Mouse (Mus musculus): ENCODE results near the gene Rab3d.

Rab3d gene

DNA sequence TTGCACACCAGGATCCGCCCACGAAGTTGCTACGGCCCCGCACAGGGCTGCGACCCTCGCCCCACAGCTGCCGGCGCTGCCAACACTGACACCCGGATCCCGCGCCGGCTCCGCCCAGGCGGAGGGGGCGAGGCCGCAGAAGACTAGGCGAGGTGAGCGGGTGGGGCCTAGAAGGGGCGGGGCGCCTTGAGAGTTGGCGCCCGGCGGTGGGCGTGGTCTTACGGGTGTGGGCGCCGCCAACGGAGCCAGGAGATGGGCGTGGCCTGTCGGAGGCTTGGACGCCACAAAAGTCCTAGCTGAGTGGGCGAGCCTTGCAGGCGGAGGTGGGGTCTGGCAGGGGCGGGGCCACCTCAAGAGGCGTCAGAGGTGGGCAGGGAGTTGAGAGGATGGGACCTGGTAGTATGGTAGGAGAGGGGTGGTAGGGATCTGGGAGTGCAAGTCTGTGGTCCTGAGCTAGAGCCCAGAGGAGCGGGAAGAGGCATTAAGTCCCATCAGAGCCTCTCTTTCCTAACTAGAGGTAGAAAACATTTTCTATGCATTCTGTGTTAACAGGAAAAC is at the start of gene Rab3d:
TSS of gene Rab3d (minus strand) at position 158 of the 558 bp plus-strand sequence.
- DNase-seq (ENCODE audit: low spot score) = peak; percentile 95

DNA sequence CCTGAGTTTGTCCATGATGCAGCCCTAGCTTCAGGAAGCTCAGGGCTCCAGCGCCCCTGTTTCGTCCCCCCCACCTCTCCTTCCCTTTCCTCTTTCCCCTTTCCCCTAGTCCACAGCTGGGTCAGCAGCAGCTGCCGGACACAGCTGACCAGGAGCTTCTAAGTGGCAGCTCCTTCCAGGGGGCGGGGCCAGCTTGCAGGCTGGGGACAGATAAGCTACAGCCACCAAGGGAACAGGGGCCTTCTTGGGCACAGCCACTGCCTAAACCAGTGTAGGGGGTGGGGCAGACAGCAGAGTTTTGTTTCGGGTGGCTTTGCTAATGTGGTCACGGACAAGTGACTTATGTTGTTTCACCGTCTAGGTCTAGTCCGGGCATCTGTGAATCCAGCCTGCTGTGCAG is 45.4 kb upstream of the Rab3d start, which contains the start of gene Epor:
TSS of gene Epor (minus strand) at position 90 of the 400 bp plus-strand sequence.
- DNase-seq (ENCODE audit: low spot score) = no peak

DNA sequence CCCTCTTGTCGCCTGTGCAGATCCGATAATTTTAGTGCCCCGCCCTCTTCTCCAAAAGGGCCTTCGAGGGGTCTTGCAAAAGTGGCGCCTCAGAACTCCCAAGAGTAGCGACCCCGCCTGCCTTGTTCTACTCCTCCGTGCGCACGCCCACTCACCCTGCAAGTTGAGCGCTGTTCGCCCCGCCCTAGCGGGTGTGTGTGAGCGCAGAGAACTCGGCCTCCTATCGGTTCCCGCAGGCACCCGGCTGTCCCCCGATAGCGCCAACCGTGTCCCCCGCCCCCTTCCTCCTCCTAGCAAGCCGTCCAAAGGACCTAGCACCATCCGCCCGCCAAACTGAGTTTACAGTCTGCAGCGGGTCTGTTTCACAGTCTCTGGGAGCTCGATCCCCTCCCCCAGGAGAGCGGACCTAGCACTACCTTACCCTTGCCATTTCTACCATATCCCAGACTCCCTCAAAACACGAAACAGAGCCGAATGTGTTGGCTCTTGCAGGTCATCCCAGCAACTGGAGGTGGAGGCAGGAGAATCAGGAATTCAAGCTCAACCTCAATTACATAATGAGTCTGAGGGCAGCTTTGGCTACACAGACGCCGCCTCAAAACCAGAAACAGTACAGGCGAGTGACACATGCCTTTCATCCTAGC is 44.5 kb upstream of the Rab3d start:
- DNase-seq (ENCODE audit: low spot score) = peak; percentile 32

DNA sequence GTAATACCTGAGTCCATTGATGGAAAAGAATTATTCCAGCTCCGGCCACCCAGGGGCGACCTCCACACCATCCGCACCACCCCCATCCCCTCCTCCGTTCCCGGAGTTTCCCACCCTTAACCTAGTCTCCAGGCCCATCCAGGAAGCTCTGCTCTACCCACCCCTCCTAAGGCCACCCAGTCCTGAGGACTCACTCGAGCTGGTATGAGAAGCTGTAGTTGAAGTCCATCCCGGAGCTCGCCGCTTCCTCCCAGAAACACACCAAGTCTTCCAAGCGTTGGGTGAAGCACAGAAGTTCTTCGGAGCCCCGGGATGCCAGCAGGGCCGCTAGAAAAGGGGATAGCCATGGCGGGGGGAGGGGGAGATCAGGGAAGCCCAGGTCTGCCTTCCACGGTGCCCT is 44.0 kb upstream of the Rab3d start:
- DNase-seq (ENCODE audit: low spot score) = no peak

DNA sequence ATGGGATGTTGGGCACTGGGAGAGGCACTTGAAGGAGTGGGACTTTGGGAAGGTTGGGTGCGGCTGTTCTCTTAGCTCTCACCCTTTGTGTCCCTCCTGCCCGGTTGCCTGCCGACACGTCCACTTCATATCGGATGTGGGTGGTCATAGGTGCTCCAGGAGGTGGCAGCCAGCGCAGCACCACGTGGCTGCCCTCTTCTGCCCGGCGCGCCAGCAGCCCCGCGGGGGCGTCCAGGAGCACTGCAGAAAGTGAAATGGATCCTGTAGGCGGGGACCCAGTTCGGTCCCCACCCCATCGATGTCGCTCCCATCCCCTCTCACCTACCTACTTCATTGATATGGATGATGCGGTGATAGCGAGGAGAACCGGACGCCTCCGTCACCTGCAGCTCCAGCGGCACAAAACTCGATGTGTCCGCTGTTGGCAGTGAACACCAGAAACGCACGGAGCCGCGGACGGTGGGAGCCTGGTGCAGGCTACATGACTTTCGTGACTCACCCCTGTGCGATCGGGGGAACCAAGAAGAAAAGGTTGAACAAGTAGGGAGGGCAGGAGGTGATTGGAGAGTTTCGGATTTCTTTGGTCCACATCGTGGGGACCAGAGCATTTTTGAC is 43.5 kb upstream of the Rab3d start:
- no peak for DNase-seq (ENCODE audit: low spot score)

DNA sequence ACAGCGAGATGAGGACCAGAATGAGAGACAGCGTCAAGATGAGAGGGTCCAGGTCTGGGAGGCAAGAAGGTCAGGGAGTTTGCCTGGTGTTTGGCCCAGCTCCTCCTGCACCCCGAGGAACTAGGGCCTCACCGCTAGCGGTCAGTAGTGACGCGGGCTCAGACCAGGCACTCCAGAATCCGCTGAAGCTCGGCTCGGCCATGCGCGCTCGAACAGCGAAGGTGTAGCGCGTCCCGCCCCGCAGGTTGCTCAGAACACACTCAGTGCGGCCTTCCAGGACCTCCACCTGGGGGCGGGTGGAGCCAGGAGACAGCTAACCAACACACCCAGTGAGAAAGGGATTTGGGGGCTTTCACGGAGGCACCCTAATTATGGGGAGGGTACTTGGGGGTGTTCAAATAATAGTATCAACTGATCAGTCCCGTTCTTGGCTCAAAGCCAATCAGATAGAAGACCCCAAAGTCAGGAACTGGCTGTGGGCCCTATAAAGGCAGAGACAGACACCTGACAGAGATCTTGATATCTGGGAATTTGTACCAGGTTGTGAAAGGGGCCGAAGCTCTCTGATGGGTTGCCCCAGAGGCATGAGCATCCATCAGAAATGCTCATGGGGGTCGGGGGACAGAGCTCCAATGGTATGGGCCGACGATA is 42.7 kb upstream of the Rab3d start:
- no peak for DNase-seq (ENCODE audit: low spot score)

DNA sequence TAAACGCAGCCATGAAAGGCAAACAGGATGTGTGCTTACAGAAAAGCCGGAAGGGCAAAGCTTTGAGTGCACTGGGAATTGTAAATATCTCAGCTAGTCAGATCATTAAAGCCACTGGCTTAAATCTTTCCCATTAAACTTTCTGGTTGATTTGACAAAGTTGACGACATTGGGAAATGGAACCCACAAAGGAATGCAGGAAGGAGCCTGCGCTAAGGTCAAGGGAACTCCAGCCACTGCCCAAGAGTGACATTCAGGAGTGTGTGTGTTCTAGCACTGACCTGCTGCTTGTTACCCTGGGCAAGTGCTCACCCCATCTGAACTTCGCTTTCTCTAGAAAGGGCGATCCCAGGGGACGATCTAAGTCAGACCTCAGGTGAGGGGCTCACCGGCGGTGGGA is 42.1 kb upstream of the Rab3d start:
- DNase-seq (ENCODE audit: low spot score) = no peak

DNA sequence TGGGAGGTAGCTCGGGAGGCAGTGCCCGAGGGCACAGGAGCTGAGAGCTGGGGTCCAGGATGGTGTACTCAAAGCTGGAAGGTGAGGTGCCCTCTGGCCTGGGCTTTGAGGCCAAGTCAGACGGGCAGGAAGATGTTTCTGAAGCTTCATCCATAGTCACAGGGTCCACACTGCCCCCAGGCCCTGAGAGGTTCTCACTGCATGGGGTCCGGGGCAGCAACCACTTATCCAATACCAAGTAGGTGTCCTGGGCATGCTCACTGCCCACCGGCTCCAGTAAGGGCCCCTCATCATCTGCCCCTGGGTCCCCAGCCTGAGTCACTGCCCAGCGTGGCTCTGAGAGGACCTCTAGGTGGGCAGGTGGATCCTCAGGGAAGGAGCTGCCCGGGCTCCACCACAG is 41.3 kb upstream of the Rab3d start:
- DNase-seq (ENCODE audit: low spot score) = no peak

DNA sequence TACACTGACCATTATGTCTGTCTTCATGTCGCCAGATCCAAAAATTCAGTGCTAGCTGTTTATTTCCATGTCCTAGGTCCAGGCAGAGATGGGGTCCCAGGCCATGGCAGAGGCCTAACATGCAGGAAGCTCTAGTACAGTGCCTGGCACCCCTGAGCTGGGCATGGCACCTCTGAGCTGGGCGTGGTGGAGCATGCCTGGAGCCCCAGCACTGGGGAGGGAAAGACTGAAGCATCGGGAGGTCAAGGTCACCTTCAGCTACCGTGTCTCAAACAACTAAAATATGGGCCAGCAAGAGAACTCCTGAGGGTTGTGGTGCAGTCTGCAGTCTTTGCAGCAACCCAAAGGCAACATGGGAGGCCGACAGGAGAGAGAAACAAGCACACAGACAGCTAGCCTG is 40.4 kb upstream of the Rab3d start:
- DNase-seq (ENCODE audit: low spot score) = no peak

DNA sequence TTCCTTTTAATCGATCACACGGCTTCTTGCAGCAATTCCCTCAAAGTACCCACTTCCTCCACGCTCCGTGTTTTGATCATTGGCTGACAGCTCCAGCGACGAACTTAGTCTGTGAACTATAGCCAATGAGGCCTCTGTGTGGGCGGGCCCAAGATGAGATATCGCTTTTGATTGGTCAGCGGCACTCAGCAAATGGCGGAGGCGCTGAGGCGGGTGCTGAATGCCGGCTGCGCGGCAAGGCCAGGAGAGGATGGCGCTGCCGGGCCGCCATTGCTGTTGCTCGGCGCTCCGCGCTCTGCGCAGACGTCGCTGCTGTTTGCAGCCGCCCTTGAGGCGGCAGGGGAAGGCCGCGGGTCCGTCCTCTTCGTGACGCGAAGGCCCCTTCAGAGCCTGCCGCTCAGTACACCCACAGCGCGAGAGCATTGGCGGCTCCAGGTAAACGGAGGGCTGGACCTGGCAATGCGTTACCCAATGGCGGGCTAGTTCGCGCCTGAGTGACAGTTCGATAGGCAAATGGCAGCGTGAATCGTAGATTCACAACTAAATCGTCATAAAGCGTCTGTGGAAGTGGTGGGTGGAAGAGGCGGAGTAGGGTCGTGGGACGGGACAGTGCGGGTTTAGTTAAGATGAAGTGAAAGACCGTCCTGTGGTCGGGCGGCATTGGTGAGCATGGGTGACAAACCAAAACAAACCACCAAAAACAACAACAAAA is 37.7 kb upstream of the Rab3d start, which contains the start of gene Swsap1:
TSS of gene Swsap1 (plus strand) at position 186 of the 712 bp plus-strand sequence.
- peak; percentile 95 for DNase-seq (ENCODE audit: low spot score)

DNA sequence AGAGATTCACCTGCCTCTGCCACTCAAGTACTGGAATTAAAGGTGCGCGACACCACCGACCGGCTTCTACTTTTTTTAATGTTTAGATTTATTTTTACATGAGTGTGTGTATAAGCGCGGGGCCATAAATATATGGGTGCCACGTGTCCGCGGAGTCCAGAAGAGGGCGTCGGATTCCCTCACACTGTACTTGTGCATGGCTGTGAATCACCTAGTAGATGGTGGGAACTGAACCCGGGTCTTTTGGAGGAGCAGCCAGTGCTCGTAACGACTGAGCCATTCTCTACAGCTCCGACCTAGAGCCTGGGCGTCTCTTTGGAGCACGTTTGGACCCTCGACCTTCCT is 37.2 kb upstream of the Rab3d start:
- no peak for DNase-seq (ENCODE audit: low spot score)

DNA sequence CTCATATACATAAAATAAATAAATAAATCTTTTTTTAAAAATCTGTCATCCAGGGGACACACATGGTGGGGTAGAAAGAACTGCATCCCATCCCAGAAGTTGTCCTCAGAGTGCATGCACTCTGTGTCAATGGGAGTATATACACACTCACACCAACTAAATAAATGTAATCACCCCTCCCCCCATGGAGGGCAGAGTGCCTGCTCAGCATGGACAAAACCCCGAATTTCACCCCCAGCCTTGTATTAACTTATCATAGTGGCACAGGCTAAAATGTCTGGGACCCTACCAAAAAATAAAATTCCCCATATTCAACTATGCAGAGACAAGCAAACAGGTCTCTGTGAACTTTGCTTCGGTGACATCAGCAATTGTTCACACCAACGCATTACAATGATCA is 36.6 kb upstream of the Rab3d start:
- DNase-seq (ENCODE audit: low spot score) = no peak

DNA sequence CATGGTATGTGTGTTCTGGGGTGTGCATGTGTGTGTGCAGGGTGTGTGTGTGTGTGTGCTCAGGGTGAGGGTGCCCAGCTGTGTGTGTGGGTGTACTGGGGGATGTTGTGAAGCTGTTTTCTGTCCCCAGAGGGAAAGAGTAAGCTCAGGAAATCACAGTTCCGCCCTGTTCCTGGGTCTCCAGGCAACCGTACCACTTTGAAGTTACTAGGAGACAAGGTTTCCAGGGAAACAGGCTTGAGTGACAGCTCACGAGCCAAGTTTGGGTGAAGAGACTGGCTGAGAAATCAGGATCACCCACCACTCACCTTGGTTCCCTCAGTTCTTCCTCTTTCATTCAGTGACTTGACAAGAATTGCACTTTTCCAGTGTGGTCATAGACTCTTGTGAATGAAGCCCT is 35.6 kb upstream of the Rab3d start:
- no peak for DNase-seq (ENCODE audit: low spot score)

DNA sequence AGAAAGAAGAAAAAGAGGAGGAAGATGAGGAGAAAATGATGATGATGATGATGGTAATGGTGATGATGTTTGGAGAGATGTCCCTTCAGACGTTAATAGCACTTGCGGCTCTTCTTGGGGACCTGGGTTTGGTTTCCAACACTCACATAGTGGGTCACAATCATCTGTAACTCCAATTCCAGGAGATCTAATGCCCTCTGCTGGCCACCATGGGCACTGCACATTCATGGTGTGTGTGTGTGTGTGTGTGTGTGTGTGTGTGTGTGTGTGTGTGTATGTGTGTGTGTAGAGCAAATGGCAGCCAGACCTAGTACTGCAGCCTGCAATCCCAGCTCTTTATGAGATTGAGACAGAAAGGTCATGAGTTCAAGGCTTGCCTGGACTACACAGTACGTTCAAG is 34.0 kb upstream of the Rab3d start:
- DNase-seq (ENCODE audit: low spot score) = no peak

DNA sequence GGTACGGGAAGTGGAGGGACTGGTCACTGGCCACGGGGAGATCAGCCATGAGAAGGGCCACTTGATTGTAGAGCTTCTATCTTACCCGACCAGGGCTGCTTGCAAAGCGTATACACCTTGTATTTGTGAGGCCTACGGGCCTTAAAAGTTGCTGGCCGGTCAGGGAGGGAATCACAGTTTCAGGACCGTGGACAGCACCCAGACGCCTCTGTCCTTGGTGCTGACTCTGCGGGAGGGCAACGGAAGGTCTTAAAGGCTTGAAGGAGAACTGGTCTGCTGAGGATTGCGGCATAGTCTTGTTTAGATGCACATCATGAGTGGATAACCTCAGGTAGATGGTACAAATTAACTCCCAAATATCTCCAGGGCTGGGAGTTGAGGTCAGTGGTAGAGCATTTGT is 32.3 kb upstream of the Rab3d start:
- DNase-seq (ENCODE audit: low spot score) = no peak

DNA sequence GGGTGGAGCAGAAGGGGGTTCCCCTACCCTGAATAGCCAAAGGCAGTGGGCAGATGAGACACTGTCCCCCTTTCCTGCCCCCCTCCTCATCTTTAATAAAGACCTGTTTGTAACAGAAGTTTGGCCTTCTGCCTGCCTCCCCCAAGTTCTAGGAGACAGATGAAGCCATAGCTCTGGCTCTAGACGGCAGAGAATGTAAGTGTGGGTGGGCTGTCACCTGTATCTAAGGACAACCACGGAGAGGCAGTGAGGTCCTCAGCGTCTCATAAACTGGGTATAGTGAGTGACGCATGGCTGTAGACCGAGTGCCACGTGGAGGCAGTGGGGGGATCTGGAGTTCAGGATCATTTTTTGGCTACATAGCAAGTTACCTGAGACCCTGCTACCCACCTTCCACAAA is 30.8 kb upstream of the Rab3d start:
- no peak for DNase-seq (ENCODE audit: low spot score)

DNA sequence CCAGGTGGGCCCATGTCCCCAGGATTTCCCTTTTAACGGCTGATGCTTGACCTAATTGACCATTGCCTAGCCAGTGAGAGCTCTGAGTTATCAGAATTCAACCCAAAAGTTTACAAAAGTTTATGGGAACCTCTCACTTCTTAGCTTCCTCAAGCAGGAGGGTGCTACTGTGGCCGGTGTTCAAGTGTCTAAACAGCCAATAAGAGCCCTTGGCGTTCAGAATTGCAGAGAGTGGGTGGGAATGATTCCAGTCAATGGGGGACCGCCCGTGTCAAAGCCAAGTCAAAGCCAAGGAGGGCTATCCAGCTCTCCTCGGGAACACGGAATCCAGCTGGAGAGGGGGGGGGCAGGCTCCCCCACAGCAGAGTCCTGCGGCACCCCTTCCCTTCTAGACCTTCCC is 30.2 kb upstream of the Rab3d start:
- no peak for DNase-seq (ENCODE audit: low spot score)

DNA sequence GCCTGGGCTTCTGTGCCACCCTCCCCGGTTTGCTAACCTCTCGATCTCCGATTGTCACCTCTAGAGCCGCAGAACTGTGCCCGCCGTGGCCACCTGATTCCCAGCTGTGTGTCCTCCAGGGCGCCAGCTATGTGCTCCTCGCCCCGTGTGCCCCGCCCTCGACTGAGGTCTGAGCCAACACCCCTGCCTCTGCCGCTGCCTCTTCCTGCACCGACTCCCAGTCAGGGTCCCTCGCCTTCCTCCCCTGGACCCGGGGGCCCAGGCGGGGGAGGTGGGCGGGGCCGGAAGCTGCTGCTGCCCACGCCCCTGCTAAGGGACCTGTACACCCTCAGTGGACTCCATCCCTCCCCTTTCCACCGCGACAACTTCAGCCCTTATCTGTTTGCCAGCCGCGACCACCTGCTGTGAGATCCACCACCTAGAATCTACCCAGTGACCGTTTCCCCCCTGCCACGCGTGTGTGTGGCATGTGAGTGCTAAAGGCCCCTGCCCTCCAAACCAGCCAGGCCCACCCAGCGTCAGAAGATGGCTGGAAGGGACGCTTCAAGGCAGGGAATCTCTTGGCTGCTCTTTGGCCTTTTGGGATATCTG is 29.6 kb upstream of the Rab3d start:
- no peak for DNase-seq (ENCODE audit: low spot score)

DNA sequence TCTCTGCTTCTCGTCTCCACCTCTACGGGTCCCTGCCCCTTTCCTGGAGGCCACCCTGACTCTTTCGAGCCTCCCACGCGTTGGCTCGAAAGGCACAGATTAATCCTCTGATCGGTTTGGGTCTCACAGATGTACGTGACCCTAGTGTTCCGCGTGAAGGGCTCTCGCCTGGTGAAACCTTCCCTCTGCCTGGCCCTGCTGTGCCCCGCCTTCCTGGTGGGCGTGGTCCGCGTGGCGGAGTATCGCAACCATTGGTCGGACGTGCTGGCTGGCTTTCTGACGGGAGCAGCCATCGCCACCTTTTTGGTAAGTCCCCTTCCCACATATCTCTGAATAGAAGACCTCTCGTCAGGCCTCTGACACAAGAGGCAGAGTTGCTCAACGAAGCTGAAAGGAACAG is 26.3 kb upstream of the Rab3d start:
- DNase-seq (ENCODE audit: low spot score) = no peak

DNA sequence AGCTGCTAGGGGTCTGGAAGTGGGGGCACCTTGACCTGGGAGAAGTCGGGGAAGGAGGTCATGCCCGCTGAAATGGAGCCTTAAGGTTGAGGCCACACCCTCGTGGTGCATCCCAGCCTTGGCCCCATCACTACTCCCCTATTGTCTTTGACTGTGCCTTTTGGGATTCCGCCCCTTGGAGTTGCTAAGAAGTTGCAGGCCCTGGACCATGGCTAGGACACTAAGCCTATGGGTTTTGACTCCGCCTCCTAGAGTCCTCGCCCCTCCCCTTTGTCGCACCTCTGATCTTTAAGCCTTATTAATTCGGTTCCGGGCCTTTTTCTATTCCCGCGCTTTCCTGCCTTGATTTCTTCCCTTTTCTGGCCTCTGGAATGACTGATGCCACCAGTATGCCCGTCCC is 25.6 kb upstream of the Rab3d start:
- DNase-seq (ENCODE audit: low spot score) = no peak

DNA sequence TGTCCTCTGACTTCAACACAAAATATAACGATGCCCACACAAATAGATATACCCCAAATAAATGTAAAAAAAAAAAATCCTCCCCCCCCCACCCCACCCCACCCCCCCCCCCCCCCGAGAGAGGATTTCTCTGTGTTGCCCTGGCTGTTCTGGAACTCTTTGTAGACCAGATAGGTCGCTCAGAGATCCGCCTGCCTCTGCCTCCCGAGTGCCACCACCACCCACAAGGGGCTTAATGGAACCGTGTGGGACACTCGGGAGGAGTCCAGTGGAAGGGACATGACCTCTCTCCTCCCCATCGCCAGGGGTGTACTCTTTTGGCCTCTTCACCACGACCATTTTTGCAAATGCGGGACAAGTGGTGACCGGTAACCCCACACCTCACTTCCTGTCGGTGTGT is 25.1 kb upstream of the Rab3d start:
- DNase-seq (ENCODE audit: low spot score) = no peak

DNA sequence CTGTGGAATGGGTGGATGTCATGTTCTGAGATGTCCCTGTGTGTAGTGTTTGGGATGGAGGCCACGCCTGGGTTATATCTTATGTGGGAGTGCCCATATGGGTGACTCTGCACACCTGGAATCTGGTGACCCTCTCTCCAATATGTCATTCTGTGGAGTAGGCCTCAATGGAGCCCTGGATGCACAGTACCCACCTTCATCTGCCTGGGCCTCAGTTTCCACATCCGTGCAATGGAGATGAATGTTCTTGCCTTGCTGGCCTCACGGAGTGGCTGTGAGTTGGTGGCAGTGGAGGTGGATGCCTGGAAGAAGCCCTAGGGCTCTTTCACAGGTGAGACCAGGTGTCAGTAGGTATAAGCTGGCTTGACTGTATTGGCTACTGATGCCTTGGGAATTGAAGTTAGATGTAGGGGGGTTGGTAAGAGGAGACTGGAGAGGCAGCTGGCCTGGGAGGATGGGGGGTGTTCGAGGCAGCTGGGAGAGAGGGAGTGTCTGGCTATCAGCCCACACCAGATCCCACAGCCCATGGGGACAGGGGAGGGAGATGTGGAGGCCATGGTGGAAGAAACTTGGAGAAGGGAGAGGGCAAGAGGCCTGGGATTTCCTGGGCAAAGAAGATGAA is 20.4 kb upstream of the Rab3d start:
- DNase-seq (ENCODE audit: low spot score) = no peak
